Comparison of ENCODE assay signal across 14 mouse cellular contexts in genomic region chr13:54577652-54578507, GRCm38 (mm10). TPM values are rescaled to one million over a fixed set of nuclear protein-coding genes. Genes with fewer than 3 reads are reported as not detected.
DNase-seq lines count a peak whose midpoint lies in the region; ATAC-seq and TF ChIP-seq lines count a peak whose summit lies in the region.
"Had no signal": no experiment of that assay in that cellular context is flagged by ENCODE, and none has a peak within 500 bp of the region (broad histone marks: within the 10 kb centered on the region; RNA-seq: fewer than 3 reads in every experiment).

No protein-coding gene starts in this region.

- no peak overlapping the region for H3K4me3 ChIP-seq in liver, embryonic 11.5 days (ENCODE audit: low read depth, low read length)
- H3K4me3 ChIP-seq in MEL (ENCODE audit: control insufficient read depth in 1 of 2, insufficient read depth in 1 of 2, low read depth in 2 of 2, low read length in 2 of 2): no peak overlapping the region
- H3K4me3 ChIP-seq in left cerebral cortex, adult 2 months: no peak overlapping the region
- H3K4me3 ChIP-seq: forebrain, embryonic 15.5 days; heart, adult 2 months; limb, embryonic 12.5 days; midbrain, embryonic 12.5 days had no signal

- no peak overlapping the region for H3K27ac ChIP-seq in liver, embryonic 11.5 days (ENCODE audit: low read depth, low read length)
- H3K27ac ChIP-seq in MEL (ENCODE audit: control insufficient read depth, low read depth, low read length): no peak overlapping the region
- H3K27ac ChIP-seq in left cerebral cortex, adult 2 months: no peak overlapping the region
- H3K27ac ChIP-seq: forebrain, embryonic 15.5 days; heart, adult 2 months; limb, embryonic 12.5 days; midbrain, embryonic 12.5 days had no signal

- no peak for ATAC-seq in liver, embryonic 11.5 days (replicated peaks; ENCODE audit: low FRiP score)
- peak; percentile 33 to 62; a peak in 2 of 4 replicates for ATAC-seq in hematopoietic stem cell, adult 5-6 weeks (replicated peaks in 1 of 2; ENCODE audit: insufficient read depth in 1 of 2, low FRiP score in 2 of 2, low TSS enrichment in 1 of 2, low read depth in 1 of 2, poor library complexity in 2 of 2, severe bottlenecking in 2 of 2)
- peak; percentile 50 for ATAC-seq in neutrophil, adult 5-6 weeks (ENCODE audit: extremely low read depth, insufficient number of reproducible peaks, low FRiP score, poor library complexity, severe bottlenecking)
- ATAC-seq: forebrain, embryonic 15.5 days had no signal

- H3K79me2 ChIP-seq in MEL (ENCODE audit: control insufficient read depth, insufficient read depth, low read length, poor library complexity): no peaks in the 10 kb centered on the region; the same call in 1 of the 2 replicates

- H3K36me3 ChIP-seq in liver, embryonic 11.5 days (ENCODE audit: control insufficient read depth, insufficient read depth, low read length): peaks cover 15% of the 10 kb centered on the region
- peaks cover 0 to 12% of the 10 kb centered on the region in 2 experiments; a peak in 3 of 4 replicates for H3K36me3 ChIP-seq in MEL (ENCODE audit: control insufficient read depth in 1 of 2, insufficient read depth in 2 of 2, low read length in 2 of 2)

- intact Hi-C loops in left cerebral cortex, adult 2 months (cut with DNase I): no loop called here

- 78% methylated on average over 21 of the region's 21 CpGs for WGBS in liver, embryonic 11.5 days

- no peaks in the 10 kb centered on the region for H3K9me3 ChIP-seq in liver, embryonic 11.5 days (ENCODE audit: control insufficient read depth, low read length)
- H3K9me3 ChIP-seq in MEL (replicated peaks; ENCODE audit: insufficient read depth, low read length): no peaks in the 10 kb centered on the region
- H3K9me3 ChIP-seq: forebrain, embryonic 15.5 days; G1E; limb, embryonic 12.5 days; midbrain, embryonic 12.5 days had no signal

- no peak for TF ChIP-seq EP300 in MEL (IDR thresholded peaks at IDR 0.05; ENCODE audit: low read depth in 1 of 2, low read length in 2 of 2)

- H3K4me2 ChIP-seq in liver, embryonic 11.5 days: no peak overlapping the region
- H3K4me2 ChIP-seq: forebrain, embryonic 15.5 days; limb, embryonic 12.5 days; midbrain, embryonic 12.5 days had no signal

- no peak for TF ChIP-seq POLR2A in MEL (IDR thresholded peaks at IDR 0.05; ENCODE audit: control insufficient read depth in 1 of 2, insufficient read depth in 1 of 2, low read depth in 1 of 2, low read length in 2 of 2, poor library complexity in 1 of 2)

- H3K4me1 ChIP-seq in liver, embryonic 11.5 days (replicated peaks; ENCODE audit: control insufficient read depth, insufficient read depth, low read length): peaks cover 10% of the 10 kb centered on the region
- H3K4me1 ChIP-seq in MEL (ENCODE audit: control insufficient read depth in 1 of 2, insufficient read depth in 2 of 2, low read length in 2 of 2): peaks cover 2 to 15% of the 10 kb centered on the region in 2 experiments

- H3K27me3 ChIP-seq in liver, embryonic 11.5 days (replicated peaks; ENCODE audit: control insufficient read depth, insufficient read depth, low read length): no peaks in the 10 kb centered on the region
- H3K27me3 ChIP-seq in MEL (ENCODE audit: control insufficient read depth in 1 of 2, insufficient read depth in 2 of 2, low read length in 2 of 2): no peaks in the 10 kb centered on the region
- H3K27me3 ChIP-seq: forebrain, embryonic 15.5 days had no signal

- TF ChIP-seq RAD21 in MEL (IDR thresholded peaks at IDR 0.05; ENCODE audit: low read depth, low read length): no peak

- peak; percentile 15 for DNase-seq in liver
- no peak for DNase-seq in liver, embryonic 11.5 days (ENCODE audit: low spot score)
- DNase-seq in MEL (ENCODE audit: low read depth, low spot score): no peak
- DNase-seq in thymus, postnatal 36 days: no peak
- DNase-seq in left cerebral cortex, adult 2 months (ENCODE audit: extremely low spot score in 1 of 2, low spot score in 2 of 2): no peak
- DNase-seq: adrenal gland, adult 2 months; cerebellum, adult 11 months had no signal

- no peak for TF ChIP-seq CTCF in MEL (IDR thresholded peaks at IDR 0.05 in 2 of 3, conservative IDR thresholded peaks at IDR 0.05 in 1 of 3; ENCODE audit: control insufficient read depth in 1 of 3, insufficient read depth in 1 of 3, low read depth in 2 of 3, low read length in 3 of 3, poor library complexity in 1 of 3, severe bottlenecking in 1 of 3)
- no peak for TF ChIP-seq CTCF in left cerebral cortex, adult 2 months (IDR thresholded peaks at IDR 0.05)

- no peak overlapping the region for H3K9ac ChIP-seq in liver, embryonic 11.5 days (ENCODE audit: low read depth, low read length)
- H3K9ac ChIP-seq in MEL (ENCODE audit: control insufficient read depth, low read depth, low read length, poor library complexity, severe bottlenecking): no peak overlapping the region
- H3K9ac ChIP-seq: forebrain, embryonic 15.5 days; limb, embryonic 12.5 days; midbrain, embryonic 12.5 days had no signal

TF ChIP-seq in MEL, 35 proteins besides CTCF, POLR2A, EP300 and RAD21:
- TF ChIP-seq GABPA (IDR thresholded peaks at IDR 0.05; ENCODE audit: low read depth, low read length) (no peak), MXI1 (IDR thresholded peaks at IDR 0.05; ENCODE audit: low read depth, low read length) (no peak), POLR2AphosphoS2 (IDR thresholded peaks at IDR 0.05; ENCODE audit: low read length) (0 out of 2 replicates have a peak, but pooled peaks have one; percentile 32)

RNA-seq across cellular contexts. Expression of gene Arl10, which starts 3.1 kb away (rescaled TPM):
- polyA plus RNA-seq in liver, embryonic 11.5 days (2014; fragmentation: Nextera tagmentation; extraction: Ambion mirVana): 15.1 and 16.8 TPM in 2 replicates
- total RNA-seq in MEL (2012; rRNA removed): 3.8 and 5.1 TPM in 2 replicates
- 10 to 100 TPM in 1 of 2 experiments, not detected in 1; 10.9 TPM for polyA plus RNA-seq in MEL (2012; ENCODE audit: insufficient read depth in 1 of 2, insufficient read length in 2 of 2, low read depth in 1 of 2, low replicate concordance in 2 of 2, missing spikeins in 1 of 2)
- 9.3 and 9.9 TPM in 2 replicates for total RNA-seq in hematopoietic stem cell, adult 5-6 weeks (2017)
- total RNA-seq in neutrophil, adult 5-6 weeks (2017): 6.5 and 13.0 TPM in 2 replicates
- 10 to 100 TPM; 24.1 to 25.6 TPM for total RNA-seq in left cerebral cortex, adult 2 months (2021)

RNA-seq across cellular contexts. Expression of gene Nop16, which starts 12.0 kb away (rescaled TPM):
- polyA plus RNA-seq in liver, embryonic 11.5 days (2014; fragmentation: Nextera tagmentation; extraction: Ambion mirVana): 137 and 152 TPM in 2 replicates
- 126 and 131 TPM in 2 replicates for total RNA-seq in MEL (2012; rRNA removed)
- polyA plus RNA-seq in MEL (2012; ENCODE audit: insufficient read depth in 1 of 2, insufficient read length in 2 of 2, low read depth in 1 of 2, low replicate concordance in 2 of 2, missing spikeins in 1 of 2): 100 to 1,000 TPM in 1 of 2 experiments, not detected in 1; 172 TPM
- total RNA-seq in hematopoietic stem cell, adult 5-6 weeks (2017): 56.9 and 59.5 TPM in 2 replicates
- total RNA-seq in neutrophil, adult 5-6 weeks (2017): 9.3 and 18.2 TPM in 2 replicates
- 10 to 100 TPM; 24.1 to 26.8 TPM for total RNA-seq in left cerebral cortex, adult 2 months (2021)

RNA-seq across cellular contexts. Expression of gene Higd2a, which starts 12.1 kb away (rescaled TPM):
- polyA plus RNA-seq in liver, embryonic 11.5 days (2014; fragmentation: Nextera tagmentation; extraction: Ambion mirVana): 162 and 177 TPM in 2 replicates
- 54.0 and 59.8 TPM in 2 replicates for total RNA-seq in MEL (2012; rRNA removed)
- polyA plus RNA-seq in MEL (2012; ENCODE audit: insufficient read depth in 1 of 2, insufficient read length in 2 of 2, low read depth in 1 of 2, low replicate concordance in 2 of 2, missing spikeins in 1 of 2): 100 to 1,000 TPM in 1 of 2 experiments, not detected in 1; 131 TPM
- 36.7 and 40.1 TPM in 2 replicates for total RNA-seq in hematopoietic stem cell, adult 5-6 weeks (2017)
- total RNA-seq in neutrophil, adult 5-6 weeks (2017): 36.0 and 37.1 TPM in 2 replicates
- 100 to 1,000 TPM; 134 to 144 TPM for total RNA-seq in left cerebral cortex, adult 2 months (2021)

RNA-seq across cellular contexts. Expression of gene 4833439L19Rik, which starts 12.6 kb away (rescaled TPM):
- 95.1 and 104 TPM in 2 replicates for polyA plus RNA-seq in liver, embryonic 11.5 days (2014; fragmentation: Nextera tagmentation; extraction: Ambion mirVana)
- total RNA-seq in MEL (2012; rRNA removed): 32.0 and 34.2 TPM in 2 replicates
- 10 to 100 TPM in 1 of 2 experiments, not detected in 1; 53.8 TPM for polyA plus RNA-seq in MEL (2012; ENCODE audit: insufficient read depth in 1 of 2, insufficient read length in 2 of 2, low read depth in 1 of 2, low replicate concordance in 2 of 2, missing spikeins in 1 of 2)
- total RNA-seq in hematopoietic stem cell, adult 5-6 weeks (2017): 20.8 and 27.9 TPM in 2 replicates
- 36.5 and 38.3 TPM in 2 replicates for total RNA-seq in neutrophil, adult 5-6 weeks (2017)
- 100 to 1,000 TPM; 134 to 143 TPM for total RNA-seq in left cerebral cortex, adult 2 months (2021)

RNA-seq across cellular contexts. Expression of gene Cltb, which starts 33.3 kb away (rescaled TPM):
- 31.9 and 32.3 TPM in 2 replicates for polyA plus RNA-seq in liver, embryonic 11.5 days (2014; fragmentation: Nextera tagmentation; extraction: Ambion mirVana)
- total RNA-seq in MEL (2012; rRNA removed): 23.5 and 25.0 TPM in 2 replicates
- polyA plus RNA-seq in MEL (2012; ENCODE audit: insufficient read depth in 1 of 2, insufficient read length in 2 of 2, low read depth in 1 of 2, low replicate concordance in 2 of 2, missing spikeins in 1 of 2): 10 to 100 TPM in 1 of 2 experiments, not detected in 1; 59.9 TPM
- total RNA-seq in hematopoietic stem cell, adult 5-6 weeks (2017): 30.5 and 40.7 TPM in 2 replicates
- total RNA-seq in neutrophil, adult 5-6 weeks (2017): 8.7 and 9.3 TPM in 2 replicates
- 100 to 1,000 TPM; 304 to 316 TPM for total RNA-seq in left cerebral cortex, adult 2 months (2021)
